Mouse (Mus musculus) megakaryocyte, embryonic 14.5 days (primary cell): ENCODE measurements around the gene Mical2. TPM values are rescaled to one million over a fixed set of nuclear protein-coding genes. Genes with fewer than 3 reads are reported as not detected.

Source experiments
- H3K27me3 ChIP-seq: replicated peaks from 2 replicates; pipeline ENCODE3; 2012; ENCODE audit warnings: inconsistent platforms
- H3K36me3 ChIP-seq: replicated peaks from 2 replicates; pipeline ENCODE3; 2012; ENCODE audit warnings: low read length, inconsistent platforms, mixed read lengths
- H3K4me1 ChIP-seq: 2 replicates; pipeline ENCODE4 v1.6.1; 2012; ENCODE audit warnings: inconsistent platforms
- H3K4me3 ChIP-seq: replicated peaks from 2 replicates; pipeline ENCODE3; 2012; ENCODE audit warnings: moderate library complexity, mild to moderate bottlenecking, inconsistent platforms
- H3K9me3 ChIP-seq: 2 replicates; pipeline ENCODE4 v1.6.1; 2012; ENCODE audit warnings: inconsistent platforms
- FLI1 ChIP-seq: IDR thresholded peaks from 2 replicates; pipeline ENCODE4 v1.6.1; 2012; ENCODE audit warnings: low read length, inconsistent platforms, mixed read lengths
- GATA1 ChIP-seq: IDR thresholded peaks from 3 replicates; pipeline ENCODE4 v1.6.1; 2012; ENCODE audit warnings: mixed read lengths, low read length, inconsistent platforms, borderline replicate concordance
- polyA plus RNA-seq: library from polyadenylated mRNA; stranded (reverse); fragments of >175 nt; gene quantifications from 2 replicates; pipeline ENCODE4 v1.2.3, GENCODE M21; 2012; ENCODE audit warnings: low replicate concordance; ENCODE audit not compliant: insufficient read depth

The Mical2 gene
- polyA plus RNA-seq, 1 experiment: 0.22 TPM

- no peaks in the 10 kb centered on the region for H3K4me1 ChIP-seq
- TF ChIP-seq FLI1 (no peak), GATA1 (no peak)
- H3K9me3 ChIP-seq: peaks cover under 1% of the 10 kb centered on the region; the same call in 1 of the 2 replicates
- H3K27me3 ChIP-seq: peaks cover 36% of the 10 kb centered on the region
- H3K4me3 ChIP-seq: no peak overlapping the region
- H3K36me3 ChIP-seq: no peaks in the 10 kb centered on the region
Measured at GRCm38 (mm10) chr7:112362574-112363200, 137.0 kb downstream of the Mical2 start.

GRCm38 (mm10) chr7:112365864-112366263 is 140.2 kb downstream of the Mical2 start:
- H3K4me1 ChIP-seq: no peaks in the 10 kb centered on the region
- peaks cover 4% of the 10 kb centered on the region; the same call in 1 of the 2 replicates for H3K9me3 ChIP-seq
- TF ChIP-seq FLI1 (no peak), GATA1 (no peak)
- peaks cover 24% of the 10 kb centered on the region for H3K27me3 ChIP-seq
- H3K36me3 ChIP-seq: no peaks in the 10 kb centered on the region
- H3K4me3 ChIP-seq: no peak overlapping the region

GRCm38 (mm10) chr7:112369046-112369445 is 143.4 kb downstream of the Mical2 start:
- no peak overlapping the region for H3K4me3 ChIP-seq
- TF ChIP-seq FLI1 (no peak), GATA1 (no peak)
- peaks cover 4% of the 10 kb centered on the region for H3K9me3 ChIP-seq
- no peaks in the 10 kb centered on the region for H3K36me3 ChIP-seq
- H3K4me1 ChIP-seq: no peaks in the 10 kb centered on the region
- H3K27me3 ChIP-seq: peaks cover 26% of the 10 kb centered on the region

- peaks cover 10% of the 10 kb centered on the region for H3K9me3 ChIP-seq
- H3K27me3 ChIP-seq: peaks cover 25% of the 10 kb centered on the region
- H3K36me3 ChIP-seq: no peaks in the 10 kb centered on the region
- H3K4me1 ChIP-seq: peaks cover 1% of the 10 kb centered on the region
- no peak overlapping the region for H3K4me3 ChIP-seq
- no peak for TF ChIP-seq FLI1
- no peak for TF ChIP-seq GATA1
Measured at GRCm38 (mm10) chr7:112369977-112370376, 144.3 kb downstream of the Mical2 start.

- H3K4me3 ChIP-seq: no peak overlapping the region
- H3K27me3 ChIP-seq: peaks cover 21% of the 10 kb centered on the region
- H3K9me3 ChIP-seq: peaks cover 10% of the 10 kb centered on the region
- H3K36me3 ChIP-seq: no peaks in the 10 kb centered on the region
- H3K4me1 ChIP-seq: peaks cover 5% of the 10 kb centered on the region
- TF ChIP-seq GATA1 (no peak), FLI1 (no peak)
Measured at GRCm38 (mm10) chr7:112371387-112371786, 145.7 kb downstream of the Mical2 start.

- no peak for TF ChIP-seq GATA1
- no peak for TF ChIP-seq FLI1
- Histone ChIP-seq H3K36me3 (no peaks in the 10 kb centered on the region), H3K4me1 (peaks cover 8% of the 10 kb centered on the region)
Measured at GRCm38 (mm10) chr7:112374035-112374434, 148.4 kb downstream of the Mical2 start.

GRCm38 (mm10) chr7:112375062-112375461 is 149.4 kb downstream of the Mical2 start:
- Histone ChIP-seq H3K9me3 (peaks cover 5% of the 10 kb centered on the region; the same call in 1 of the 2 replicates), H3K4me1 (peaks cover 8% of the 10 kb centered on the region), H3K27me3 (peaks cover 24% of the 10 kb centered on the region), H3K4me3 (no peak overlapping the region), H3K36me3 (no peaks in the 10 kb centered on the region)
- TF ChIP-seq GATA1 (no peak), FLI1 (no peak)

More at GRCm38 (mm10) chr7:112374035-112374434, 148.4 kb downstream of the Mical2 start:
- peaks cover 5% of the 10 kb centered on the region; the same call in 1 of the 2 replicates for H3K9me3 ChIP-seq
- H3K27me3 ChIP-seq: peaks cover 20% of the 10 kb centered on the region
- H3K4me3 ChIP-seq: no peak overlapping the region

- H3K27me3 ChIP-seq: peaks cover 27% of the 10 kb centered on the region
- peaks cover 5% of the 10 kb centered on the region; the same call in 1 of the 2 replicates for H3K9me3 ChIP-seq
- H3K36me3 ChIP-seq: no peaks in the 10 kb centered on the region
Measured at GRCm38 (mm10) chr7:112375900-112376299, 150.2 kb downstream of the Mical2 start.

GRCm38 (mm10) chr7:112376611-112377010 is 151.0 kb downstream of the Mical2 start:
- Histone ChIP-seq H3K27me3 (peaks cover 30% of the 10 kb centered on the region), H3K4me3 (no peak overlapping the region), H3K4me1 (peaks cover 8% of the 10 kb centered on the region), H3K36me3 (no peaks in the 10 kb centered on the region), H3K9me3 (peaks cover 5% of the 10 kb centered on the region; the same call in 1 of the 2 replicates)
- TF ChIP-seq FLI1: no peak
- no peak for TF ChIP-seq GATA1

More at GRCm38 (mm10) chr7:112375900-112376299, 150.2 kb downstream of the Mical2 start:
- no peak for TF ChIP-seq FLI1
- TF ChIP-seq GATA1: no peak
- Histone ChIP-seq H3K4me3 (no peak overlapping the region), H3K4me1 (peaks cover 8% of the 10 kb centered on the region)

GRCm38 (mm10) chr7:112377314-112377713 is 151.7 kb downstream of the Mical2 start:
- TF ChIP-seq FLI1 (no peak), GATA1 (no peak)
- Histone ChIP-seq H3K4me1 (peaks cover 8% of the 10 kb centered on the region), H3K27me3 (peaks cover 30% of the 10 kb centered on the region), H3K36me3 (no peaks in the 10 kb centered on the region), H3K4me3 (no peak overlapping the region), H3K9me3 (peaks cover 5% of the 10 kb centered on the region; the same call in 1 of the 2 replicates)

- peaks cover 5% of the 10 kb centered on the region; the same call in 1 of the 2 replicates for H3K9me3 ChIP-seq
- peaks cover 25% of the 10 kb centered on the region for H3K27me3 ChIP-seq
- no peaks in the 10 kb centered on the region for H3K36me3 ChIP-seq
- H3K4me3 ChIP-seq: no peak overlapping the region
- TF ChIP-seq FLI1 (no peak), GATA1 (no peak)
- H3K4me1 ChIP-seq: peaks cover 8% of the 10 kb centered on the region
Measured at GRCm38 (mm10) chr7:112378056-112378455, 152.4 kb downstream of the Mical2 start.
